Mouse (Mus musculus): ENCODE measurements around the gene Dhx38. TPM values are rescaled to one million over a fixed set of nuclear protein-coding genes. Genes with fewer than 3 reads are reported as not detected.

The Dhx38 gene
- polyA plus RNA-seq, 1 experiment from 2014 or later = 20.7 TPM

DNA sequence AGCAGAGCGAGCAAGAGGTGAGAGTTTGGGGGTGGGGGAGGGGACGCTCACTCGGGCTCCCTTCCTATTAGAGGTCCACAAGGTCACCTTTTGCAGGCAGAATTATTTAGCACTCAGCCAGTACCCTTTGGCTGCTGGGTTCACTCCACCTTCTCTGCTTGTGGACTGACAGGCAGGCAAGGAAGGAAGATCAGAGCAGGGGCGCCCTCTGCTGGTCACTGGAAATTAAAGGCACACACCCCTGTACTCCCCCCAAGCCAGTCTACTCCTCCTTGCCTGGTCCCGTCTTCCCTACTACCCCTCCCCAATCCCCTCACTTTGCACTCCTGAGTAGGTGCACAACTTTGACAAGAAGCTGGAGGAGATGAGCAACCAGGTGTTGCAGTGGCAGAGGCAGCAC is 29.0 kb downstream of the Dhx38 start:
- Histone ChIP-seq H3K9ac (no peak overlapping the region), H3K27ac (0 out of 2 replicates have a peak overlapping the region, but pooled peaks have one; percentile 16), H3K4me2 (peak overlapping the region; percentile 34; the same call in 1 of the 2 replicates), H3K27me3 (replicated peaks) (no peaks in the 10 kb centered on the region), H3K9me3 (no peaks in the 10 kb centered on the region), H3K4me3 (0 out of 2 replicates have a peak overlapping the region, but pooled peaks have one; percentile 13), H3K4me1 (peaks cover 7% of the 10 kb centered on the region), H3K36me3 (replicated peaks) (no peaks in the 10 kb centered on the region)
- peak; percentile 85 for ATAC-seq (replicated peaks)
- WGBS = 5% methylated on average over 5 of the region's 5 CpGs

DNA sequence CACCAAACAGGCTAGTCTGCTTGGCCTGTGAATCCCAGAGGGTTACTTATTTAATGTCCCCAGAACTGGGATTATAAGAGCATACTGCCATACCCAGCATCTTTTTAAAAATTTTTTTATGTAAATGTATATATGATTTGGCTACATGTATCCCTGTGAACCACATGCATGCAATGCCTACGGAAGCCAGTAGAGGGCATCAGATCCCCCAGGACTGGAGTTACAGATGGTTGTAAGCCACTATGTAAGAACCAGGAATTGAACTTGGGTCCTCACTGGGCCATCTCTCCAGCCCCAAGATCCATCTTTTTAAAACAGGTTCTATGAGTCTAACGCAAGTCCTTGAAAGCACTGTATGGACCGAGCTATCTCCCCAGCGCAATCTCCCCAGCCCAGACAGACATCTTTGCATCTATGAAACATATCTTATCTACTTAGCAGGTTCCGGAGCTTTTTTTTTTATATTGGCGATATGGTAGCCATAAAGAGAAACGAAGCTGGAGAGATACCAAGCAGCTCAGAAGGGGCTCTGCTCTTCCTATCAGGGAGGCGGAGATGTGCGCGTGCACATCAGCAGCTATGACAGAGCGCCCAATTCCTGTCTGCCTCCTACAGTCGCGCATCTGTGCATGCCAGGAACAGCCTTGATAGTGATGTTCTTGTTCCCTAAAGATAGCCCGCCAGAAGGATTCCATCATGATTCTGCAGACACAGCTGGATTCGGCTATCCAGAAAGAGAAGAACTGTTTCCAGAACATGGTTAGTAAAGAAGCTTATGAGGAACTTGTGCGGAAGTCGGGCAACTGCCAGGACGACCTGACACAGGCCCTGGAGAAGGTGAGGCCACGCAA is 30.3 kb downstream of the Dhx38 start:
- H3K9me3 ChIP-seq = no peaks in the 10 kb centered on the region
- 89% methylated on average over 19 of the region's 19 CpGs for WGBS
- H3K9ac ChIP-seq = no peak overlapping the region
- H3K36me3 ChIP-seq (replicated peaks) = no peaks in the 10 kb centered on the region
- H3K27me3 ChIP-seq (replicated peaks) = no peaks in the 10 kb centered on the region
- peaks cover 7% of the 10 kb centered on the region for H3K4me1 ChIP-seq
- H3K4me2 ChIP-seq = no peak overlapping the region
- H3K27ac ChIP-seq = no peak overlapping the region
- H3K4me3 ChIP-seq = no peak overlapping the region
- ATAC-seq (replicated peaks) = no peak

DNA sequence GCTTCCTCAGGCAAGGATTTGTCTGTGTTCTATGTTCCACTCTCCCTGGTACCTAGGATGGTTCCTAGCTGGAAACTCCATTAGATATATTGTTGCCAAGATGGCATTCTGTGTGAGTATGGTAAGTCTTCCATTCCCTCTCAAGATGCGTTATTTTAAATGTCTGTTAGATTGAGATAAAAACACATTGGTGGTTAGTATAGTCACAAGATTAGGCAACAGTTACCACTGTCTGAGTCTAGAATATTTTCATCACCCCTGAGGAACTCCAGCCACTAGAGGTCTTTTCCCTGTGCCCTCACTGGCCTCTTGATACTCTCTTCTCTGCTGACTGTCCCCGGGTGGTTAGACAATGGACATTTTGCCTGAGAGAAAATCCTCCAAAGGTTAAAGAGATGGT is 41.7 kb downstream of the Dhx38 start:
- H3K27me3 ChIP-seq (replicated peaks) = no peaks in the 10 kb centered on the region
- no peak overlapping the region for H3K4me3 ChIP-seq
- H3K27ac ChIP-seq = no peak overlapping the region
- no peak for ATAC-seq (replicated peaks)
- no peak overlapping the region for H3K9ac ChIP-seq
- H3K4me1 ChIP-seq = no peaks in the 10 kb centered on the region
- no peaks in the 10 kb centered on the region for H3K9me3 ChIP-seq
- H3K4me2 ChIP-seq = no peak overlapping the region
- 79% methylated on average over 2 of the region's 2 CpGs for WGBS
- H3K36me3 ChIP-seq (replicated peaks) = no peaks in the 10 kb centered on the region

DNA sequence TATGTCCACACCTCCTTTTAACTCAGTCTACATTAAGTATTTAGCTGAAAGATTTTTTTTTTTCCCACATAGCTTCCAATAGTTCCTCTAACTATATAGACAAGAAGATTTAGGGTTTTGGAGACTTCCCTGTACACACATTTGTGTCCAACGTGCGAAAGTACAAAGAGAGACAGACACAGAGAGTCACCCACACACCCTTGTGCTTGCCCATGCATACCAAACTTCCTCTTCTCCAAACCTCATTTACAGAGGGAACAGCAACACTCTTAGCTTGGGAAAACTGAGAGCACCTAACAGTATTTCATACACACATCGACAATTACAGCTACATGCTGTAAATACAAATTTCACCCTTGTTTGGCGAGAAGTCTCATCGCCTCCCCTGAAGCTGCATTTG is 60.1 kb downstream of the Dhx38 start:
- H3K9me3 ChIP-seq = no peaks in the 10 kb centered on the region
- no peaks in the 10 kb centered on the region for H3K36me3 ChIP-seq (replicated peaks)
- H3K9ac ChIP-seq = no peak overlapping the region
- no peaks in the 10 kb centered on the region for H3K4me1 ChIP-seq
- no peak for ATAC-seq (replicated peaks)
- WGBS = 93% methylated on average over 5 of the region's 5 CpGs
- no peak overlapping the region for H3K4me2 ChIP-seq
- H3K27me3 ChIP-seq (replicated peaks) = no peaks in the 10 kb centered on the region
- H3K4me3 ChIP-seq = no peak overlapping the region
- H3K27ac ChIP-seq = no peak overlapping the region

DNA sequence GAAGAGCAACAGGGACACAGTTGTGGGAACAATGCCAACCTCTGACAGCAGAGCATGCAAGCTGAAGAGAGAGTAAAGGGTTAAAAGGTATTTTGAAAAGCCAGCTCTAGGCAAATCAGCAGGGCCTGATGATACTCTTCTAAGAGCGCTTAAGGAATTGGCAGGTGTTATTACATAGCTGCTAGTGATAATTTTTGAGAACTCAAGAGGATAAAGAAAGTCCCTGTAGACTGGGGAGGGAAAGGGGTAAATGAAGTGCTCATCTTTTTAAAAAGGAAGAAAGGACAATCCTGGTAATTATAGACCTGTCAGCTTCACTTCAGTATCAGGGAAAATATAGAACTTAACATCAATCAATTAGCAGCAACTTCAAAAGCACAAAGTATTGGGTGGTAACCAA is 62.1 kb downstream of the Dhx38 start:
- Histone ChIP-seq H3K36me3 (replicated peaks) (no peaks in the 10 kb centered on the region), H3K4me3 (no peak overlapping the region), H3K27me3 (replicated peaks) (no peaks in the 10 kb centered on the region), H3K9ac (no peak overlapping the region), H3K9me3 (no peaks in the 10 kb centered on the region), H3K4me1 (no peaks in the 10 kb centered on the region), H3K4me2 (no peak overlapping the region), H3K27ac (no peak overlapping the region)
- WGBS = 58% methylated on average over 1 of the region's 1 CpGs
- ATAC-seq (replicated peaks) = no peak

DNA sequence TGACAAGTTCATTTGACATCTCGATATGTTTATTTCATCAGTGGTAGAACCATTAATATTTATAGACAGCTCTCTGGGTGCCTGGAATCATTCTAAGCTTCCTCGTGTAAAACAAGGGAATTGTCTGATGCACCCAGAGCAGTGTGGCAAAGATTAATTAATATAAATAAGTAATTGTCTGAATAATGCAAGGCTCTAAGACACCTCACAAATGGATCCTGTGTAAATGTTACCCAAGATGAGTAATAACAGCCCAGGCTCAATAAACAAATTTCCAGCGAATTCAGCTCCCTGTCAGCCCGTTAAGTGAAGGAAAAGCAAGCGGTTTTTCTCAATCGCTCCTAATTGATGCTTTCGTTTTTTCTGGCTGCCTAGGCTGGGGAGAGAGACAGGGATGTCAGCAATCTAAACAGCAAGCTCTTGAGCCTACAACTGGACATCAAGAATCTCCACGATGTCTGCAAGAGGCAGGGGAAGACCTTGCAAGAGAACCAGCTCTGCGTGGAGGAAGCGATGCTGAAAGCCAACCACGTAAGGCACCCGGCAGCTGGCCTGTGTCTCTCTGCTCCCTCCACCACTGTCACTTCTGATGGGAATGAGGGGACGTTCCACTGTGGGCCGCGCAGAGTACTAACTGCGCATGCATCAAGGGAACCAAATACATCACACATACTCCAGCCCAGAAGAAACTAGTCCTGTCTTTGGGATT is 66.5 kb downstream of the Dhx38 start:
- H3K9me3 ChIP-seq = no peaks in the 10 kb centered on the region
- no peak overlapping the region; the same call in 1 of the 2 replicates for H3K27ac ChIP-seq
- no peak overlapping the region for H3K9ac ChIP-seq
- no peaks in the 10 kb centered on the region for H3K27me3 ChIP-seq (replicated peaks)
- H3K4me3 ChIP-seq = no peak overlapping the region
- no peaks in the 10 kb centered on the region for H3K4me1 ChIP-seq
- 82% methylated on average over 16 of the region's 16 CpGs for WGBS
- H3K36me3 ChIP-seq (replicated peaks) = no peaks in the 10 kb centered on the region
- no peak for ATAC-seq (replicated peaks)
- H3K4me2 ChIP-seq = no peak overlapping the region

Other genes with a start within 250 kb of the Dhx38 start
- gene Pmfbp1, start 71.8 kb downstream of the Dhx38 start, polyA plus RNA-seq (2015; fragmentation: Nextera tagmentation; extraction: Ambion mirVana) = 1.7 and 2.2 TPM in 2 replicates
- 27.5 and 28.1 TPM in 2 replicates for gene Txnl4b, start within 50 bp of the Dhx38 start, polyA plus RNA-seq (2015; fragmentation: Nextera tagmentation; extraction: Ambion mirVana)
- 0.49 and 0.79 TPM in 2 replicates for gene Hp, start 13.3 kb upstream of the Dhx38 start, polyA plus RNA-seq (2015; fragmentation: Nextera tagmentation; extraction: Ambion mirVana)
- 32.2 and 33.3 TPM in 2 replicates for gene Dhodh, start 42.8 kb upstream of the Dhx38 start, polyA plus RNA-seq (2015; fragmentation: Nextera tagmentation; extraction: Ambion mirVana)
- gene Pkd1l3, start 48.7 kb upstream of the Dhx38 start, polyA plus RNA-seq (2015; fragmentation: Nextera tagmentation; extraction: Ambion mirVana) = 0.03 and 0.27 TPM in 2 replicates
- 160 and 166 TPM in 2 replicates for gene Ist1, start 127.4 kb upstream of the Dhx38 start, polyA plus RNA-seq (2015; fragmentation: Nextera tagmentation; extraction: Ambion mirVana)
- 83.8 and 84.4 TPM in 2 replicates for gene Zfp821, start 139.7 kb upstream of the Dhx38 start, polyA plus RNA-seq (2015; fragmentation: Nextera tagmentation; extraction: Ambion mirVana)
- gene Atxn1l, start 171.9 kb upstream of the Dhx38 start, polyA plus RNA-seq (2015; fragmentation: Nextera tagmentation; extraction: Ambion mirVana) = 3.5 and 4.1 TPM in 2 replicates
- 48.0 and 52.9 TPM in 2 replicates for gene Ap1g1, start 212.7 kb upstream of the Dhx38 start, polyA plus RNA-seq (2015; fragmentation: Nextera tagmentation; extraction: Ambion mirVana)

All from midbrain, embryonic 15.5 days (tissue).